Mouse (Mus musculus) WW6 (cell line): ENCODE measurements around the gene Odf3b.

Experiments
- DNase-seq: peaks from one replicate; pipeline ENCODE4 v3.0.0-alpha.2; 2013; ENCODE audit warnings: low read depth, low spot score

The Odf3b gene

GRCm38 (mm10) chr15:89374801-89375534 lies 4.1 kb downstream of the Odf3b start:
- DNase-seq: no peak

- no peak for DNase-seq
These were observed 4.7 kb downstream of the Odf3b start for GRCm38 (mm10) chr15:89374340-89374739.

GRCm38 (mm10) chr15:89373762-89374248 lies 5.3 kb downstream of the Odf3b start, which contains the start of gene Sco2:
Gene Sco2, minus strand, starts transcription at chr15:89373846.
- DNase-seq: peak; percentile 86

- peak; percentile 66 for DNase-seq
These were observed 5.9 kb downstream of the Odf3b start for GRCm38 (mm10) chr15:89373027-89373761.

- DNase-seq: no peak
These were observed 6.5 kb downstream of the Odf3b start for GRCm38 (mm10) chr15:89372536-89372935.

- no peak for DNase-seq
These were observed 7.0 kb downstream of the Odf3b start for GRCm38 (mm10) chr15:89372068-89372467.

- DNase-seq: no peak
These were observed 13.9 kb downstream of the Odf3b start for GRCm38 (mm10) chr15:89365141-89365551.

- DNase-seq: no peak
These were observed 16.0 kb downstream of the Odf3b start for GRCm38 (mm10) chr15:89363051-89363450.

- DNase-seq: no peak
These were observed 20.3 kb downstream of the Odf3b start for GRCm38 (mm10) chr15:89358784-89359183.

GRCm38 (mm10) chr15:89356372-89356771 lies 22.7 kb downstream of the Odf3b start:
- peak; percentile 88 for DNase-seq

GRCm38 (mm10) chr15:89355241-89356187 lies 23.6 kb downstream of the Odf3b start, which contains the start of the genes Lmf2 and Ncaph2:
Gene Lmf2, minus strand, starts transcription at chr15:89355659.
Gene Ncaph2, plus strand, starts transcription at chr15:89355719.
- DNase-seq: peak; percentile 84

GRCm38 (mm10) chr15:89354455-89354854 lies 24.6 kb downstream of the Odf3b start:
- DNase-seq: no peak

GRCm38 (mm10) chr15:89353837-89354236 lies 25.2 kb downstream of the Odf3b start:
- DNase-seq: no peak

GRCm38 (mm10) chr15:89352795-89353194 lies 26.3 kb downstream of the Odf3b start:
- no peak for DNase-seq

GRCm38 (mm10) chr15:89352054-89352453 lies 27.0 kb downstream of the Odf3b start:
- DNase-seq: no peak

GRCm38 (mm10) chr15:89351302-89351701 lies 27.8 kb downstream of the Odf3b start:
- no peak for DNase-seq

GRCm38 (mm10) chr15:89350447-89350846 lies 28.6 kb downstream of the Odf3b start:
- DNase-seq: no peak

GRCm38 (mm10) chr15:89343325-89343724 lies 35.8 kb downstream of the Odf3b start:
- DNase-seq: no peak

GRCm38 (mm10) chr15:89341678-89342077 lies 37.4 kb downstream of the Odf3b start:
- no peak for DNase-seq

GRCm38 (mm10) chr15:89340136-89340535 lies 38.9 kb downstream of the Odf3b start:
- DNase-seq: no peak

- DNase-seq: no peak
These were observed 39.4 kb downstream of the Odf3b start for GRCm38 (mm10) chr15:89339696-89340095.
